In genomic region chr8:126508221-126508620, GRCm38 (mm10) we compare ENCODE assay signal across 12 mouse cellular contexts.
"Had no signal": no experiment of that assay in that cellular context is flagged by ENCODE, and none has a peak within 500 bp of the region (broad histone marks: within the 10 kb centered on the region; RNA-seq: fewer than 3 reads in every experiment).

No protein-coding gene starts in this region.

- DNase-seq: left cerebral cortex, postnatal 4 days; liver; liver, embryonic 13.5 days; liver, postnatal 0 days; lung, adult 18-20 months; lung, adult 2 months; lung, embryonic 14.5 days; lung, postnatal 10 days; lung, postnatal 14 days; lung, postnatal 36 days; lung, postnatal 4 days; midbrain, embryonic 14.5 days had no signal
